Comparison of ENCODE assay signal across 9 mouse cellular contexts in genomic region chr17:37050399-37050798, GRCm38 (mm10). TPM values are rescaled to one million over a fixed set of nuclear protein-coding genes. Genes with fewer than 3 reads are reported as not detected.
DNase-seq lines count a peak whose midpoint lies in the region; ATAC-seq and TF ChIP-seq lines count a peak whose summit lies in the region.
"Had no signal": no experiment of that assay in that cellular context is flagged by ENCODE, and none has a peak within 500 bp of the region (broad histone marks: within the 10 kb centered on the region; RNA-seq: fewer than 3 reads in every experiment).

No protein-coding gene starts in this region.

- ATAC-seq in embryonic facial prominence, embryonic 11.5 days (replicated peaks; ENCODE audit: insufficient number of reproducible peaks, low FRiP score, low TSS enrichment, low read depth), result peak; percentile 64

- TF ChIP-seq POLR2A in bone marrow, adult 2 months (IDR thresholded peaks at IDR 0.05; ENCODE audit: borderline replicate concordance, control insufficient read depth, low read depth, low read length), result no peak

- peak overlapping the region; percentile 93 for H3K4me2 ChIP-seq in embryonic facial prominence, embryonic 11.5 days (ENCODE audit: low read depth, low read length)

- H3K4me1 ChIP-seq in bone marrow, adult 2 months (ENCODE audit: control insufficient read depth, insufficient read depth, low read length), result no peaks in the 10 kb centered on the region; the same call in 1 of the 2 replicates
- H3K4me1 ChIP-seq in embryonic facial prominence, embryonic 11.5 days (ENCODE audit: control insufficient read depth, insufficient read depth, low read length), result peaks cover 4% of the 10 kb centered on the region; the same call in 1 of the 2 replicates
- peaks cover 43% of the 10 kb centered on the region for H3K4me1 ChIP-seq in limb, embryonic 10.5 days
- H3K4me1 ChIP-seq in midbrain, embryonic 10.5 days, result peaks cover 61% of the 10 kb centered on the region

- H3K36me3 ChIP-seq in embryonic facial prominence, embryonic 11.5 days (replicated peaks; ENCODE audit: control insufficient read depth, insufficient read depth, low read depth, low read length), result peaks cover 6% of the 10 kb centered on the region
- H3K36me3 ChIP-seq in limb, embryonic 10.5 days, result peaks cover 23% of the 10 kb centered on the region
- H3K36me3 ChIP-seq in midbrain, embryonic 10.5 days, result peaks cover 24% of the 10 kb centered on the region

- whole genome bisulfite sequencing in bone marrow, adult 2 months, result 1% methylated on average over 21 of the region's 22 CpGs
- WGBS in embryonic facial prominence, embryonic 11.5 days, result 0% methylated on average over 21 of the region's 22 CpGs
- 2% methylated on average over 22 of the region's 22 CpGs for WGBS in limb, embryonic 10.5 days
- 1% methylated on average over 22 of the region's 22 CpGs for WGBS in midbrain, embryonic 10.5 days

- TF ChIP-seq CTCF in bone marrow, adult 2 months (IDR thresholded peaks at IDR 0.05; ENCODE audit: control insufficient read depth, insufficient read depth, low read length), result no peak

- peak; percentile 86 for DNase-seq in embryonic facial prominence, embryonic 11.5 days (ENCODE audit: low spot score)
- DNase-seq in heart, adult 18-20 months, result peak; percentile 86
- peak; percentile 64 for DNase-seq in kidney, adult 11 months
- peak; percentile 84 for DNase-seq in limb, embryonic 10.5 days (ENCODE audit: low spot score)
- peak; percentile 91 for DNase-seq in midbrain, embryonic 10.5 days (ENCODE audit: low spot score)
- DNase-seq in right cerebral cortex, postnatal 4 days, result peak; percentile 87
- DNase-seq in c-Kit-positive CD71-positive TER-119-positive erythroid progenitor cells, embryonic 14.5 days (ENCODE audit: low spot score), result no peak

- H3K4me3 ChIP-seq in bone marrow, adult 2 months (replicated peaks; ENCODE audit: control insufficient read depth, low read depth, low read length), result peak overlapping the region; percentile 13
- peak overlapping the region; percentile 65 for H3K4me3 ChIP-seq in embryonic facial prominence, embryonic 11.5 days (ENCODE audit: low read depth, low read length)
- peak overlapping the region; percentile 64 for H3K4me3 ChIP-seq in limb, embryonic 10.5 days
- peak overlapping the region; percentile 77 for H3K4me3 ChIP-seq in midbrain, embryonic 10.5 days

- no peak overlapping the region for H3K27ac ChIP-seq in bone marrow, adult 2 months (ENCODE audit: control insufficient read depth, insufficient read depth, low read depth, low read length, poor library complexity)
- no peak overlapping the region for H3K27ac ChIP-seq in embryonic facial prominence, embryonic 11.5 days (replicated peaks; ENCODE audit: low read depth, low read length)
- peak overlapping the region; percentile 81 for H3K27ac ChIP-seq in limb, embryonic 10.5 days
- H3K27ac ChIP-seq in midbrain, embryonic 10.5 days (replicated peaks), result peak overlapping the region; percentile 88

- no peaks in the 10 kb centered on the region for H3K9me3 ChIP-seq in embryonic facial prominence, embryonic 11.5 days (replicated peaks; ENCODE audit: control insufficient read depth, low read length)
- no peaks in the 10 kb centered on the region for H3K9me3 ChIP-seq in limb, embryonic 10.5 days (replicated peaks)
- H3K9me3 ChIP-seq in midbrain, embryonic 10.5 days (replicated peaks), result no peaks in the 10 kb centered on the region

- no peaks in the 10 kb centered on the region for H3K27me3 ChIP-seq in embryonic facial prominence, embryonic 11.5 days (ENCODE audit: control insufficient read depth, insufficient read depth, low read length)
- H3K27me3 ChIP-seq in limb, embryonic 10.5 days (ENCODE audit: low read depth, poor library complexity, severe bottlenecking), result peaks cover 29% of the 10 kb centered on the region
- H3K27me3 ChIP-seq in midbrain, embryonic 10.5 days (ENCODE audit: low read depth, poor library complexity, severe bottlenecking), result peaks cover 32% of the 10 kb centered on the region

- H3K9ac ChIP-seq in embryonic facial prominence, embryonic 11.5 days (replicated peaks; ENCODE audit: low read length), result peak overlapping the region; percentile 74

RNA-seq across cellular contexts. Expression of gene Gabbr1, which starts 4.6 kb away (rescaled TPM):
- polyA plus RNA-seq in bone marrow, adult 2 months (2011; ENCODE audit: insufficient read depth, insufficient read length, low replicate concordance, missing spikeins), result 19.5 and 47.1 TPM in 2 replicates
- polyA plus RNA-seq in embryonic facial prominence, embryonic 11.5 days (2014; fragmentation: Nextera tagmentation; extraction: Ambion mirVana), result 6.1 and 8.9 TPM in 2 replicates
- total RNA-seq in heart, adult 18-20 months (2021), result 1 to 10 TPM; 6.0 to 8.2 TPM
- 6.6 and 9.0 TPM in 2 replicates for polyA plus RNA-seq in limb, embryonic 10.5 days (2016; fragmentation: Nextera tagmentation; extraction: Ambion mirVana)
- polyA plus RNA-seq in midbrain, embryonic 10.5 days (2016; fragmentation: Nextera tagmentation; extraction: Ambion mirVana), result 7.9 and 12.2 TPM in 2 replicates

RNA-seq across cellular contexts. Expression of gene Mog, which starts 27.2 kb away (rescaled TPM):
- not detected in 2 replicates for polyA plus RNA-seq in bone marrow, adult 2 months (2011; ENCODE audit: insufficient read depth, insufficient read length, low replicate concordance, missing spikeins)
- polyA plus RNA-seq in embryonic facial prominence, embryonic 11.5 days (2014; fragmentation: Nextera tagmentation; extraction: Ambion mirVana), result 0.20 TPM in 1 of 2 replicates, not detected in the other
- total RNA-seq in heart, adult 18-20 months (2021), result not detected
- 0.08 and 0.20 TPM in 2 replicates for polyA plus RNA-seq in limb, embryonic 10.5 days (2016; fragmentation: Nextera tagmentation; extraction: Ambion mirVana)
- polyA plus RNA-seq in midbrain, embryonic 10.5 days (2016; fragmentation: Nextera tagmentation; extraction: Ambion mirVana), result 0.10 and 0.15 TPM in 2 replicates
- polyA plus RNA-seq: large intestine, adult 2 months had no signal

RNA-seq across cellular contexts. Expression of gene Olfr90, which starts 37.9 kb away (rescaled TPM):
- polyA plus RNA-seq in bone marrow, adult 2 months (2011; ENCODE audit: insufficient read depth, insufficient read length, low replicate concordance, missing spikeins), result not detected in 2 replicates
- not detected in 2 replicates for polyA plus RNA-seq in embryonic facial prominence, embryonic 11.5 days (2014; fragmentation: Nextera tagmentation; extraction: Ambion mirVana)
- not detected for total RNA-seq in heart, adult 18-20 months (2021)
- polyA plus RNA-seq in limb, embryonic 10.5 days (2016; fragmentation: Nextera tagmentation; extraction: Ambion mirVana), result 0.06 TPM in 1 of 2 replicates, not detected in the other
- 0.17 TPM in 1 of 2 replicates, not detected in the other for polyA plus RNA-seq in midbrain, embryonic 10.5 days (2016; fragmentation: Nextera tagmentation; extraction: Ambion mirVana)
- polyA plus RNA-seq: large intestine, adult 2 months had no signal

RNA-seq across cellular contexts. Expression of gene Olfr91, which starts 47.7 kb away (rescaled TPM):
- polyA plus RNA-seq in bone marrow, adult 2 months (2011; ENCODE audit: insufficient read depth, insufficient read length, low replicate concordance, missing spikeins), result not detected in 2 replicates
- polyA plus RNA-seq in embryonic facial prominence, embryonic 11.5 days (2014; fragmentation: Nextera tagmentation; extraction: Ambion mirVana), result not detected in 2 replicates
- not detected for total RNA-seq in heart, adult 18-20 months (2021)
- polyA plus RNA-seq in limb, embryonic 10.5 days (2016; fragmentation: Nextera tagmentation; extraction: Ambion mirVana), result 0.05 TPM in 1 of 2 replicates, not detected in the other
- not detected in 2 replicates for polyA plus RNA-seq in midbrain, embryonic 10.5 days (2016; fragmentation: Nextera tagmentation; extraction: Ambion mirVana)
- polyA plus RNA-seq: large intestine, adult 2 months had no signal

RNA-seq across cellular contexts. Expression of gene Zfp57, which starts 49.4 kb away (rescaled TPM):
- 1.3 and 19.0 TPM in 2 replicates for polyA plus RNA-seq in bone marrow, adult 2 months (2011; ENCODE audit: insufficient read depth, insufficient read length, low replicate concordance, missing spikeins)
- polyA plus RNA-seq in embryonic facial prominence, embryonic 11.5 days (2014; fragmentation: Nextera tagmentation; extraction: Ambion mirVana), result 102 and 110 TPM in 2 replicates
- 1 to 10 TPM; 1.7 to 2.0 TPM for total RNA-seq in heart, adult 18-20 months (2021)
- 69.9 and 92.6 TPM in 2 replicates for polyA plus RNA-seq in limb, embryonic 10.5 days (2016; fragmentation: Nextera tagmentation; extraction: Ambion mirVana)
- 61.6 and 87.8 TPM in 2 replicates for polyA plus RNA-seq in midbrain, embryonic 10.5 days (2016; fragmentation: Nextera tagmentation; extraction: Ambion mirVana)

Comparison
In these comparisons a context has a peak if more than half of its experiments do, and no peak if none do; other contexts are left out.
1. H3K27ac ChIP-seq: peak in limb, embryonic 10.5 days (single experiment) and midbrain, embryonic 10.5 days (single experiment); none in bone marrow, adult 2 months (single experiment) and embryonic facial prominence, embryonic 11.5 days (single experiment).
2. H3K4me3 ChIP-seq: peak in every context shown above with its lines; median percentile 77 in midbrain, embryonic 10.5 days; 65 in embryonic facial prominence, embryonic 11.5 days; 64 in limb, embryonic 10.5 days; 13 in bone marrow, adult 2 months.